Mouse (Mus musculus): ENCODE measurements around the gene Nup188. TPM values are rescaled to one million over a fixed set of nuclear protein-coding genes. Genes with fewer than 3 reads are reported as not detected.

The Nup188 gene
- polyA plus RNA-seq, 1 experiment from 2014 or later: 19.5 TPM

- H3K4me1 ChIP-seq (replicated peaks; ENCODE audit: control insufficient read depth, insufficient read depth, low read length): no peaks in the 10 kb centered on the region
- ATAC-seq (ENCODE audit: low FRiP score): no peak
- H3K27me3 ChIP-seq (ENCODE audit: control insufficient read depth, insufficient read depth, low read length): no peaks in the 10 kb centered on the region
- DNase-seq (ENCODE audit: low spot score): no peak
- H3K4me2 ChIP-seq (replicated peaks): no peak overlapping the region
- no peaks in the 10 kb centered on the region for H3K9me3 ChIP-seq (ENCODE audit: control insufficient read depth, low read length)
- H3K9ac ChIP-seq: no peak overlapping the region
- H3K4me3 ChIP-seq (replicated peaks; ENCODE audit: low read length): no peak overlapping the region
- H3K36me3 ChIP-seq (replicated peaks; ENCODE audit: control insufficient read depth, insufficient read depth): peaks cover 74% of the 10 kb centered on the region
- H3K27ac ChIP-seq: no peak overlapping the region
- 97% methylated on average over 42 of the region's 42 CpGs for WGBS
Observed at GRCm38 (mm10) chr2:30255631-30256395, 30.4 kb upstream of the Nup188 start.

GRCm38 (mm10) chr2:30256616-30257350 is 29.4 kb upstream of the Nup188 start:
- Histone ChIP-seq H3K9me3 (ENCODE audit: control insufficient read depth, low read length) (no peaks in the 10 kb centered on the region), H3K36me3 (replicated peaks; ENCODE audit: control insufficient read depth, insufficient read depth) (peaks cover 72% of the 10 kb centered on the region), H3K9ac (no peak overlapping the region), H3K27ac (no peak overlapping the region), H3K4me1 (replicated peaks; ENCODE audit: control insufficient read depth, insufficient read depth, low read length) (no peaks in the 10 kb centered on the region), H3K4me3 (replicated peaks; ENCODE audit: low read length) (no peak overlapping the region), H3K27me3 (ENCODE audit: control insufficient read depth, insufficient read depth, low read length) (no peaks in the 10 kb centered on the region), H3K4me2 (replicated peaks) (no peak overlapping the region)
- WGBS: 98% methylated on average over 30 of the region's 30 CpGs
- DNase-seq (ENCODE audit: low spot score) (no peak), ATAC-seq (ENCODE audit: low FRiP score) (no peak)

- no peak overlapping the region for H3K4me2 ChIP-seq (replicated peaks)
- no peaks in the 10 kb centered on the region for H3K9me3 ChIP-seq (ENCODE audit: control insufficient read depth, low read length)
- ATAC-seq (ENCODE audit: low FRiP score) (no peak), DNase-seq (ENCODE audit: low spot score) (no peak)
- H3K27me3 ChIP-seq (ENCODE audit: control insufficient read depth, insufficient read depth, low read length): no peaks in the 10 kb centered on the region
- H3K4me1 ChIP-seq (replicated peaks; ENCODE audit: control insufficient read depth, insufficient read depth, low read length): no peaks in the 10 kb centered on the region
- no peak overlapping the region for H3K9ac ChIP-seq
- H3K36me3 ChIP-seq (replicated peaks; ENCODE audit: control insufficient read depth, insufficient read depth): peaks cover 78% of the 10 kb centered on the region
- WGBS: 91% methylated on average over 7 of the region's 7 CpGs
- H3K4me3 ChIP-seq (replicated peaks; ENCODE audit: low read length): no peak overlapping the region
- H3K27ac ChIP-seq: no peak overlapping the region
Observed at GRCm38 (mm10) chr2:30257699-30258460, 28.3 kb upstream of the Nup188 start.

GRCm38 (mm10) chr2:30258600-30258999 is 27.6 kb upstream of the Nup188 start:
- Histone ChIP-seq H3K36me3 (replicated peaks; ENCODE audit: control insufficient read depth, insufficient read depth) (peaks cover 86% of the 10 kb centered on the region), H3K9ac (no peak overlapping the region), H3K4me1 (replicated peaks; ENCODE audit: control insufficient read depth, insufficient read depth, low read length) (0 out of 2 replicates have a peak, but pooled peaks cover 3% of the 10 kb centered on the region), H3K27me3 (ENCODE audit: control insufficient read depth, insufficient read depth, low read length) (no peaks in the 10 kb centered on the region), H3K4me3 (replicated peaks; ENCODE audit: low read length) (no peak overlapping the region), H3K4me2 (replicated peaks) (no peak overlapping the region), H3K27ac (no peak overlapping the region), H3K9me3 (ENCODE audit: control insufficient read depth, low read length) (no peaks in the 10 kb centered on the region)
- WGBS: 87% methylated on average over 4 of the region's 4 CpGs
- ATAC-seq (ENCODE audit: low FRiP score) (no peak), DNase-seq (ENCODE audit: low spot score) (no peak)

GRCm38 (mm10) chr2:30259131-30260064 is 26.8 kb upstream of the Nup188 start:
- DNase-seq (ENCODE audit: low spot score) (no peak), ATAC-seq (ENCODE audit: low FRiP score) (no peak)
- no peaks in the 10 kb centered on the region for H3K27me3 ChIP-seq (ENCODE audit: control insufficient read depth, insufficient read depth, low read length)
- no peak overlapping the region for H3K4me3 ChIP-seq (replicated peaks; ENCODE audit: low read length)
- H3K9ac ChIP-seq: no peak overlapping the region
- H3K9me3 ChIP-seq (ENCODE audit: control insufficient read depth, low read length): no peaks in the 10 kb centered on the region
- H3K4me1 ChIP-seq (replicated peaks; ENCODE audit: control insufficient read depth, insufficient read depth, low read length): peaks cover 3% of the 10 kb centered on the region; the same call in 1 of the 2 replicates
- 90% methylated on average over 15 of the region's 15 CpGs for WGBS
- H3K36me3 ChIP-seq (replicated peaks; ENCODE audit: control insufficient read depth, insufficient read depth): peaks cover 93% of the 10 kb centered on the region
- H3K4me2 ChIP-seq (replicated peaks): no peak overlapping the region
- no peak overlapping the region for H3K27ac ChIP-seq

GRCm38 (mm10) chr2:30261064-30261736 is 25.0 kb upstream of the Nup188 start:
- Histone ChIP-seq H3K4me2 (replicated peaks) (no peak overlapping the region), H3K4me1 (replicated peaks; ENCODE audit: control insufficient read depth, insufficient read depth, low read length) (peaks cover 20% of the 10 kb centered on the region), H3K4me3 (replicated peaks; ENCODE audit: low read length) (no peak overlapping the region), H3K27me3 (ENCODE audit: control insufficient read depth, insufficient read depth, low read length) (no peaks in the 10 kb centered on the region), H3K36me3 (replicated peaks; ENCODE audit: control insufficient read depth, insufficient read depth) (peaks cover 83% of the 10 kb centered on the region), H3K9me3 (ENCODE audit: control insufficient read depth, low read length) (no peaks in the 10 kb centered on the region), H3K27ac (no peak overlapping the region), H3K9ac (no peak overlapping the region)
- WGBS: 90% methylated on average over 4 of the region's 4 CpGs
- ATAC-seq (ENCODE audit: low FRiP score) (no peak), DNase-seq (ENCODE audit: low spot score) (no peak)

GRCm38 (mm10) chr2:30261921-30262839 is 24.0 kb upstream of the Nup188 start:
- WGBS: 80% methylated on average over 18 of the region's 18 CpGs
- Histone ChIP-seq H3K9me3 (ENCODE audit: control insufficient read depth, low read length) (no peaks in the 10 kb centered on the region), H3K4me2 (replicated peaks) (no peak overlapping the region), H3K4me1 (replicated peaks; ENCODE audit: control insufficient read depth, insufficient read depth, low read length) (peaks cover 20% of the 10 kb centered on the region), H3K9ac (no peak overlapping the region), H3K36me3 (replicated peaks; ENCODE audit: control insufficient read depth, insufficient read depth) (peaks cover 73% of the 10 kb centered on the region), H3K27me3 (ENCODE audit: control insufficient read depth, insufficient read depth, low read length) (no peaks in the 10 kb centered on the region), H3K4me3 (replicated peaks; ENCODE audit: low read length) (no peak overlapping the region), H3K27ac (no peak overlapping the region)
- DNase-seq (ENCODE audit: low spot score) (no peak), ATAC-seq (ENCODE audit: low FRiP score) (no peak)
